Mouse (Mus musculus) embryonic facial prominence, embryonic 13.5 days (tissue): ENCODE data around the gene Myo6. TPM values are rescaled to one million over a fixed set of nuclear protein-coding genes. Genes with fewer than 3 reads are reported as not detected.
A peak's percentile ranks its signal among the peaks of the same experiment; 100 is the strongest.

Experiments used
- ATAC-seq: fragments of 200-750 bp; cut with Nextera tagmentation; 2 replicates; pipeline ENCODE4 v1.8.0; 2017; ENCODE audit warnings: low read depth; ENCODE audit not compliant: insufficient number of reproducible peaks, insufficient read depth, low FRiP score, low TSS enrichment
- H3K27ac ChIP-seq: fragments of 300-500 bp; sonication (generic); 2 replicates; pipeline ENCODE4 v1.5.1; 2015; ENCODE audit warnings: moderate library complexity, mild to moderate bottlenecking, inconsistent platforms
- H3K27me3 ChIP-seq: fragments of 300-500 bp; sonication (generic); 2 replicates; pipeline ENCODE4 v1.6.1; 2015; ENCODE audit warnings: mild to moderate bottlenecking, inconsistent platforms
- H3K36me3 ChIP-seq: fragments of 300-500 bp; sonication (generic); 2 replicates; pipeline ENCODE4 v1.6.1; 2015; ENCODE audit warnings: mild to moderate bottlenecking, inconsistent platforms
- H3K4me1 ChIP-seq: fragments of 300-500 bp; sonication (generic); 2 replicates; pipeline ENCODE4 v1.6.1; 2015; ENCODE audit warnings: inconsistent platforms
- H3K4me2 ChIP-seq: fragments of 300-500 bp; sonication (generic); 2 replicates; pipeline ENCODE4 v1.6.1; 2015; ENCODE audit warnings: moderate library complexity, mild to moderate bottlenecking, inconsistent platforms
- H3K4me3 ChIP-seq: fragments of 300-500 bp; sonication (generic); 2 replicates; pipeline ENCODE4 v1.5.1; 2015; ENCODE audit warnings: mild to moderate bottlenecking, inconsistent platforms
- H3K9ac ChIP-seq: fragments of 300-500 bp; sonication (generic); 2 replicates; pipeline ENCODE4 v1.6.1; 2015; ENCODE audit warnings: mild to moderate bottlenecking, inconsistent platforms
- H3K9me3 ChIP-seq: fragments of 300-500 bp; sonication (generic); 2 replicates; pipeline ENCODE4 v1.6.1; 2016; ENCODE audit warnings: inconsistent platforms
- WGBS: fragments of 180-500 bp; shearing (Covaris S2); methylation state at CpG from one replicate; pipeline ENCODE4 v1.1.7; 2015; ENCODE audit warnings: mixed read lengths; 5-methylcytosine and 5-hydroxymethylcytosine counted together
- polyA plus RNA-seq: library from polyadenylated mRNA; unstranded; fragments of >200 nt; fragmentation: Nextera tagmentation; extraction: Ambion mirVana; gene quantifications from 2 replicates; pipeline ENCODE4 v1.2.1, GENCODE M21; 2015

Myo6 gene
- polyA plus RNA-seq, 1 experiment from 2014 or later = 16.2 TPM

DNA sequence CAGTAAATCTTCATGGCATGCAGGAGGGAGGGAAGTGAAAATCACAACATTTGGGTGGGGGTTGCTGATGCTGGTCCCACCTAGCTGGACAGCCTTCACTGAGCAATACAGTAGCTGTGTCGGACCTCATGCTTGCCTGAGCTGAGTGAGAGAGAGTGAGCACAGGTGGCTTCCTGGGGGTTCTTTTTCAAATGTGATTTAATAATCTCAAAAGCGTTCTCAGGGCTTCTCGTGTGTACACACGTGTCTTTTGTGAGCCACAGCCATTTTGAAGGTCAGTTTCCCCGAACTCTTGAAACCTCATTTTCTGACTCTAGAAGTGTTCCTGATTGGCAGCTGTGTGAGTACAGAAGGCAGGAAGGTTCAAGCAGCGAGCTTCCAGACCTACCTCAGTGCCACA lies 177.7 kb downstream of the Myo6 start:
- Histone ChIP-seq H3K36me3 (no peaks in the 10 kb centered on the region), H3K4me3 (no peak overlapping the region), H3K27me3 (no peaks in the 10 kb centered on the region), H3K27ac (no peak overlapping the region), H3K9ac (no peak overlapping the region), H3K9me3 (no peaks in the 10 kb centered on the region), H3K4me1 (peaks cover 4% of the 10 kb centered on the region; the same call in 1 of the 2 replicates), H3K4me2 (no peak overlapping the region)
- WGBS = 86% methylated on average over 6 of the region's 6 CpGs
- ATAC-seq = no peak

DNA sequence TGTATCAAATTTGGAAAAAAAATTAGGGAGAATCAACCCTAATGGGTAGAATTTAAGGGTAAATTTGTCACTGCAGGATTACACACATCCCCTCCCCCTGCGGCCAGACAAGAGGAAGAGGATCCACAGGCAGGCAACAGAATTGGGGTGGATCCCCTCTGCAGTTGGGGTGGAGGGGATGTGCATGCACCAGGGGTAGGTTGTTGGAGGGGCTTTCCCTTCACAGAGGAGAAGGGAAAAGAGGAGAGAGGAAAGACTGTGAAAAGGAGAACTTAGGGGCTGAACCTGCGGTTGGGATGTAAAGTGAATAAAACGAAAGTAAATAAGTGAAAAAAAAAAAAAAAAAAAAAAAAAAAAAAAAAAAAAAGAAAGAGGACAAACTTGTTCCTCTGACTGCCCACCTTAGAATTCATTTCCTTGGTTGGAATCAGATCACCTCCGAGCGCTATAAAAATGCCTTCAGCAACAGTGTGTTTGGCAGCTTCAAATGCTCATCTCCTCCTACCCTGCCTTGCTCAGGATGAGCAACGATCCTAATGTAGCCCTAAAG lies 179.7 kb downstream of the Myo6 start:
- no peak overlapping the region for H3K4me2 ChIP-seq
- no peak overlapping the region for H3K9ac ChIP-seq
- H3K4me1 ChIP-seq = peaks cover 4% of the 10 kb centered on the region; the same call in 1 of the 2 replicates
- no peaks in the 10 kb centered on the region for H3K36me3 ChIP-seq
- H3K9me3 ChIP-seq = no peaks in the 10 kb centered on the region
- ATAC-seq = no peak
- WGBS = 88% methylated on average over 6 of the region's 6 CpGs
- no peak overlapping the region for H3K27ac ChIP-seq
- H3K27me3 ChIP-seq = no peaks in the 10 kb centered on the region
- no peak overlapping the region for H3K4me3 ChIP-seq

- Histone ChIP-seq H3K36me3 (no peaks in the 10 kb centered on the region), H3K4me2 (peak overlapping the region; percentile 49), H3K4me3 (0 out of 2 replicates have a peak overlapping the region, but pooled peaks have one; percentile 14), H3K27ac (no peak overlapping the region), H3K9ac (no peak overlapping the region), H3K9me3 (no peaks in the 10 kb centered on the region), H3K4me1 (no peaks in the 10 kb centered on the region; the same call in 1 of the 2 replicates), H3K27me3 (no peaks in the 10 kb centered on the region)
- ATAC-seq = no peak
- WGBS = 62% methylated on average over 7 of the region's 7 CpGs
Measured at GRCm38 (mm10) chr9:80351295-80351677, 186.5 kb downstream of the Myo6 start.

DNA sequence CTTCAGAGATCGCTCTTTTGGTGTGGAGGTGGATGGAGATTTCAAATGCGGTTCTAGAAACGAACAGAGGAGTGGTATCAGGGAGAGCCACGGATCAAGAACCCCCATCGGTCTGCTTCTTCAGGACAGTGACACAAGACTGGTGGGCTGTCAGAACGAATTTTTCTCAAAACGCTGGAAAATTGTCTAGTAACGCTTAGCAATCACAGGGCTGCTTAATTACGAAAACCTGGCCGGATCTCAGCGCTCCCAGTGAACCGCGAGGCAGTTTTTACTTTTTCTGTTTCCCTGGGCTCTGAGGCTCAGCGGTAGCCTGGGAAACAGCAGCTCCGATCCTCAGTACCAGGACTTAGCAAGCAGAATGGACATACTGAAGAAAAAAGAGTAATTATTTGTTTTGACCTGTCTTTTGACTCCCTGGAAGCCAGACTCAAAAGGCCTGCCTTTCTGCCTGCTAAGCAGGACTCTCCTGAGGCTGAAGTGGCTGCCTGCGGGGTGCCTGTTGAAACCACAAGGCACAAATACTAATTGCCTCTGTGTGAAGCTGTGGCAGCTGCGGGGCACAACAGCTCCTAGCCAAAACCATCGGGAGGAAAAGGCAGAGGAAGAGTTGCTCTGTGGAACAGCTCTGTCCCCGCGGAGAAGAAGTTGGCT lies 187.0 kb downstream of the Myo6 start:
- no peaks in the 10 kb centered on the region for H3K9me3 ChIP-seq
- no peaks in the 10 kb centered on the region; the same call in 1 of the 2 replicates for H3K4me1 ChIP-seq
- ATAC-seq = no peak
- no peaks in the 10 kb centered on the region for H3K36me3 ChIP-seq
- H3K27ac ChIP-seq = no peak overlapping the region
- H3K9ac ChIP-seq = no peak overlapping the region
- H3K4me3 ChIP-seq = 0 out of 2 replicates have a peak overlapping the region, but pooled peaks have one; percentile 14
- WGBS = 24% methylated on average over 20 of the region's 20 CpGs
- H3K4me2 ChIP-seq = peak overlapping the region; percentile 49
- H3K27me3 ChIP-seq = no peaks in the 10 kb centered on the region

DNA sequence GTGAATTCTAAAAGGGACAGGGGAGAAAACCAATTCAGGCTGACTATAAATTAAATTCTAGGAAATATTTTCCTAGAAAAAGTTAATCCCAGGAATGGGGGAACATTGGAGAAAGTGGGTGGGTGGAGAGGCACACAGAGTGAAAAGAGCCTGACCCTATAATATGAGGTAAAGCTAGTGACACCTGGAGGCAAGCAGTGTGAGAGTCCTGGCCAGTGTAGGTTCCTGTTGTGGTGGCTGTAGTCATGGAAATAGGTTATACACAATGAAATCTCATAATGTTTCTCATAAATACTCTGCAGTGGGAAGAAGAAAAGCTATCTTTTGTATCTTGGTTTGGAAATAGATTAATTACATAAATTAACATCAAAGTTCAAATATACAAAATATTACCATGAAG lies 195.2 kb downstream of the Myo6 start:
- no peak overlapping the region for H3K4me2 ChIP-seq
- H3K9ac ChIP-seq = no peak overlapping the region
- no peak for ATAC-seq
- no peaks in the 10 kb centered on the region for H3K36me3 ChIP-seq
- H3K27ac ChIP-seq = no peak overlapping the region
- no peak overlapping the region for H3K4me3 ChIP-seq
- no peaks in the 10 kb centered on the region for H3K27me3 ChIP-seq
- H3K4me1 ChIP-seq = no peaks in the 10 kb centered on the region
- no peaks in the 10 kb centered on the region for H3K9me3 ChIP-seq

Other genes with a start within 250 kb of the Myo6 start
- 4.1 and 5.6 TPM in 2 replicates for gene Filip1, start 152.2 kb upstream of the Myo6 start, polyA plus RNA-seq
- gene Senp6, start 98.1 kb upstream of the Myo6 start, polyA plus RNA-seq = 62.6 and 74.0 TPM in 2 replicates